Mouse (Mus musculus): ENCODE results near the gene Rreb1.

DNA sequence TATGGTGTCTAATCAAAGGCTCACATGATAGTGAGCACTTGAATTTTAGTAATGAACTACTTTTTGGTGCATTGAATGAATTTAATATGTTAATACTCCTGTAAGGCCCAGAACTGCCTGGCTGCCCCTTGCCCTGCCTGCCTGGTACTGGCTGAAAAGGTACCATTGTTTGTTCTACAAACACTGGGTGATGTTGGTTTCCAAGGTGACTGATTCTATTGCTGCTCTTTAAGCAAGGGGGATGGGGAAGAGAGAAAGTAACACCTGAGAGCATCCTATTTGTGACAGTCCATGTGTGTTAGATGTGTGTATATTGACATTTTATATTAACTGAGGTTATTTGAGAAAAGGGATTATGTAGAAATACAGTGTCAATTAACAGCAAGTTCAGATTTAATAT is 77.6 kb downstream of the Rreb1 start:
- TF ChIP-seq CTCF (IDR thresholded peaks at IDR 0.05; ENCODE audit: control insufficient read depth, insufficient read depth, insufficient read length) (no peak), MYOD1 (IDR thresholded peaks at IDR 0.05; ENCODE audit: control insufficient read depth, insufficient read length, low read depth) (no peak), USF1 (IDR thresholded peaks at IDR 0.05; ENCODE audit: low read depth) (no peak), MAX (IDR thresholded peaks at IDR 0.05) (no peak), CEBPB (IDR thresholded peaks at IDR 0.05; ENCODE audit: low read depth) (no peak)

Measured in C2C12 (cell line).